Mouse (Mus musculus) intestine, embryonic 15.5 days (tissue): ENCODE data around the gene Zdhhc17. TPM values are rescaled to one million over a fixed set of nuclear protein-coding genes. Genes with fewer than 3 reads are reported as not detected.

Source experiments
- ATAC-seq: fragments of 200-750 bp; cut with Nextera tagmentation; 2 replicates; pipeline ENCODE4 v1.8.0; 2017; ENCODE audit warnings: moderate TSS enrichment, moderate library complexity
- H3K27ac ChIP-seq: fragments of 300-500 bp; sonication (generic); 2 replicates; pipeline ENCODE4 v1.5.1; 2015; ENCODE audit warnings: mild to moderate bottlenecking, inconsistent platforms
- H3K27me3 ChIP-seq: fragments of 300-500 bp; sonication (generic); replicated peaks from 2 replicates; pipeline ENCODE4 v1.6.1; 2015; ENCODE audit warnings: inconsistent platforms
- H3K36me3 ChIP-seq: fragments of 300-500 bp; sonication (generic); 2 replicates; pipeline ENCODE4 v1.6.1; 2015; ENCODE audit warnings: inconsistent platforms
- H3K4me1 ChIP-seq: fragments of 300-500 bp; sonication (generic); replicated peaks from 2 replicates; pipeline ENCODE4 v1.6.1; 2015; ENCODE audit warnings: inconsistent platforms
- H3K4me2 ChIP-seq: fragments of 300-500 bp; sonication (generic); replicated peaks from 2 replicates; pipeline ENCODE4 v1.6.1; 2015; ENCODE audit warnings: mild to moderate bottlenecking, inconsistent platforms
- H3K4me3 ChIP-seq: fragments of 300-500 bp; sonication (generic); replicated peaks from 2 replicates; pipeline ENCODE4 v1.5.1; 2015; ENCODE audit warnings: inconsistent platforms
- H3K9ac ChIP-seq: fragments of 300-500 bp; sonication (generic); 2 replicates; pipeline ENCODE4 v1.6.1; 2015; ENCODE audit warnings: inconsistent platforms
- H3K9me3 ChIP-seq: fragments of 300-500 bp; sonication (generic); 2 replicates; pipeline ENCODE4 v1.6.1; 2016; ENCODE audit warnings: inconsistent platforms
- WGBS: fragments of 180-500 bp; shearing (Covaris S2); methylation state at CpG from one replicate; pipeline ENCODE4 v1.1.7; 2015; 5-methylcytosine and 5-hydroxymethylcytosine counted together
- polyA plus RNA-seq: library from polyadenylated mRNA; unstranded; fragments of >200 nt; fragmentation: Nextera tagmentation; extraction: Ambion mirVana; gene quantifications from 2 replicates; pipeline ENCODE4 v1.2.1, GENCODE M21; 2015

Zdhhc17 gene
- 16.7 and 19.3 TPM in 2 replicates for polyA plus RNA-seq

DNA sequence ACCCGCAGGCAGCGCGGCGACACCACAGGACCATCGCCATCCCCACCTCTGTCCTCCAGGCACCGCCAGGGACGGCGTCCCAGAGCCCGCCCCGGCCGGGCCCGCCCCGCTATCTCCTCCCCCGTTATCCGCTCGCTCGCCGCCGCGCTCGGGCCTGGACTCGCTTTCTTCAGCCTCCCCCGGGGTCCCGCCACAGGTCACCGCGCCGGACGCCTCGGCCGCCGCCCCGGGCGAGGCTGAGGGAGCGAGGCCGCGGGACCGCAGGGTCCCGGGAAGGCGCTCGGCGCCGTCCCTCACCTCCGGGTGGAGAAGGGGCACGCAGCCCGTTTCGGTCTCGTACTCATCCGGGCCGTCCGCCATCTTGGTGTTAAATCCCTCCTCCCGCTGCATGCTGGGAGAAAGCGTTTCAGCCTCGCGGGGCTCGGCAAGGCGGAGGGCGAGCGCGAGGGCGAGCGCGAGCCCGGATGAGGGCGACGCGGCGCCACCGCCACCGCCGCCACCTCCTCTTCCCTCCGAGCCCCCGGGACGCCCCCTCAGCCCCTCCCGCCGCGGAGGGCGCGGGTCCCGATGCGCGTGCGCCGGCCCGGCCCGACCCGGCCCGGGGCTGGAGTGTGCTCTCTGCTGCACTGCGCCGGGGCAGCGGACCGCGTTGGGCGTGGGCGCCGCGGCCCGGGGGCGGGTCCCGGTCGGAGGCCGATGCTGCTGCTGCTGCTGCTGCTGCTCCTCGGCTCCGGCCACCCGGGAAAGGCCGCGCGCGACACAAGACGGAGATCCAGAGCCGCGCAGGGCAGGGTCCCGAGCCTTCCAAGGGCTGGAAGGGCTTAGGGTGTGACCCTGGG, at the start of gene Zdhhc17:
Gene Zdhhc17 (minus strand): TSS at position 500 of the 839 bp plus-strand sequence.
- no peaks in the 10 kb centered on the region for H3K27me3 ChIP-seq
- H3K36me3 ChIP-seq: no peaks in the 10 kb centered on the region
- peak; percentile 94 for ATAC-seq
- peak within 1 kb of the TSS; percentile 92 for H3K4me2 ChIP-seq
- WGBS: under 1% methylated on average over 108 of the region's 112 CpGs
- H3K27ac ChIP-seq: peak within 1 kb of the TSS; percentile 98
- no peaks in the 10 kb centered on the region for H3K9me3 ChIP-seq
- peak within 1 kb of the TSS; percentile 91 for H3K4me3 ChIP-seq
- H3K9ac ChIP-seq: peak within 1 kb of the TSS; percentile 93
- H3K4me1 ChIP-seq: no peaks in the 10 kb centered on the region

DNA sequence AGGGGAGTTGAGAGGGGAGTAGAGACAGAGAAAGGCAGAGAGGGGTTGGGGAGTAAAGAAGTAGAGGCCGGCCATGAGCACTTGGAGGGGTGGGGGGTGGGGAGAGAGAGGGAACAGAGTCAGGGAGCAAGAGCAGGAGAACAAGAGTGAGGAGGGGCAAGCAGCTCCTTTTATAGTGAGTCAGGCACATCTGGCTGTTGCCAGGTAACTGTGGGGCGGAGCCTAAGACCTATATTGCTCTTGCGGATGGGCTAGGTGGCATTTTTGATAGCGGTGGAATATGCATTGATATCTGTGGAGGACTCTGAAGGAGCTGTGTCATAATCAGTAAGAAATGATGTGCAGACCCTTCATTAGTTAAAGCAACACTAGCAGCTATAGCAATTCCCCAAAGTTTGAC, 45.8 kb upstream of the Zdhhc17 start:
- Histone ChIP-seq H3K4me3 (no peak overlapping the region), H3K27ac (no peak overlapping the region), H3K4me2 (no peak overlapping the region), H3K9ac (no peak overlapping the region), H3K9me3 (no peaks in the 10 kb centered on the region), H3K27me3 (no peaks in the 10 kb centered on the region), H3K4me1 (no peaks in the 10 kb centered on the region), H3K36me3 (no peaks in the 10 kb centered on the region)
- WGBS: 47% methylated on average over 4 of the region's 4 CpGs
- ATAC-seq: no peak

DNA sequence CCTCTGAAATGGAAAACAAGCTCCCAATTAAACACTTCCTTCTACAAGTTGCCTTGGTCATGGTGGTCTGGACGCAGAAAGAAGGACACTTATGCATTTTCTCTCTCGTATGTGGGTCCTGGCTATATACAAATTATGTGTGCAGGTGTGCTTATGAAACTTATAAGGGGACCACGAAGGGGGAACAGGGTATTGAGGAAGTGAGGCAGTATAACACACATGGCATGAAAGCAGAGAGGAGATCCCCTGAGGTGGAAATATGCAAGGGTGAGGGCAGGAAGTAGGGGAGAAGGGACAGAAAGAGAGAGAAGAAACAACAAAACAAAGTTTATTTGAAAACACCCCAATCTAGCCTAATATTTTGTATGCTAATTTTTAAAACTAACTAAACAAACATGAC, 41.7 kb upstream of the Zdhhc17 start:
- H3K9ac ChIP-seq: no peak overlapping the region
- H3K4me3 ChIP-seq: no peak overlapping the region
- no peaks in the 10 kb centered on the region for H3K9me3 ChIP-seq
- no peaks in the 10 kb centered on the region for H3K36me3 ChIP-seq
- H3K27me3 ChIP-seq: no peaks in the 10 kb centered on the region
- WGBS: 83% methylated on average over 3 of the region's 3 CpGs
- H3K4me2 ChIP-seq: no peak overlapping the region
- ATAC-seq: no peak
- H3K4me1 ChIP-seq: no peaks in the 10 kb centered on the region
- H3K27ac ChIP-seq: no peak overlapping the region

DNA sequence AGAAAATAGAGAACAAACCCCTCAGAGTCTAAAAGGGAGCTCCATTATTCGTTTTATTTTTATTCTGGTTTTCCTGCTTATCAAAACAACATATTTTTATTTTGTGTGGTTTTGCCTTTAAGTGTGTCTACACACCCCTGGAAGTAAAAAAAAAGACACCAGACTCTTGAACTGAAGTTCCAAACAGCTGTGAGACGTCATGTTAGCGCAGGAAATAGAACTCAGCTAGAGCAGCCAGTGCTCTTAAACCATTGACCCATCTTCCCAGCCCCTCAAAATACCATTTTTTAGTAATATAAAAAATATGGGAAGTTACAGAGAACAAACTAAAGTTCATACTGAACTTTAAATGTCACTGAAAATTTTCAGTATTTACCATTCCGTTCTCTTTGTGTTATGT, 40.6 kb upstream of the Zdhhc17 start:
- no peaks in the 10 kb centered on the region for H3K9me3 ChIP-seq
- 51% methylated on average over 4 of the region's 4 CpGs for WGBS
- no peaks in the 10 kb centered on the region for H3K27me3 ChIP-seq
- no peak overlapping the region for H3K27ac ChIP-seq
- no peaks in the 10 kb centered on the region for H3K4me1 ChIP-seq
- no peak for ATAC-seq
- no peaks in the 10 kb centered on the region for H3K36me3 ChIP-seq
- no peak overlapping the region for H3K4me2 ChIP-seq
- no peak overlapping the region for H3K9ac ChIP-seq
- H3K4me3 ChIP-seq: no peak overlapping the region

DNA sequence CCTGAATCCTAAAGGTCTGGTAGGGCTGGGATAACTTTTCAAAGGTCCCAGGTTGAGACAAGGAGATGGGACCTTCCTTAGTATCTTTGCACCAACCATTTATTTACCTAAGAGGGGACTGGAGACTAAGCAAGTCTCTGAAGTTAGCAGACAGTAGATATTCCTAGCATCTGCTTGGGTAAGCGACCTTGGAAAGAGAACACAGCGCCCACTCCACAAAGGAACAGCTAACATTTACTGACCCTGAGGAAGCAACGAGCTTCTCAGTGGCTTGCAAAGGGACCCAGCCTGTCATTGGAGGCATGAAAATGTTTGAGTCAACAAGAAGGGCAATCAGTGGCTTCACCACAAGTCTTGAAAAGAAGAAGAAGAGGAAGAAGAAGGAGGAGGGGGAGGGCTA, 40.1 kb upstream of the Zdhhc17 start:
- H3K9me3 ChIP-seq: no peaks in the 10 kb centered on the region
- WGBS: 72% methylated on average over 3 of the region's 3 CpGs

DNA sequence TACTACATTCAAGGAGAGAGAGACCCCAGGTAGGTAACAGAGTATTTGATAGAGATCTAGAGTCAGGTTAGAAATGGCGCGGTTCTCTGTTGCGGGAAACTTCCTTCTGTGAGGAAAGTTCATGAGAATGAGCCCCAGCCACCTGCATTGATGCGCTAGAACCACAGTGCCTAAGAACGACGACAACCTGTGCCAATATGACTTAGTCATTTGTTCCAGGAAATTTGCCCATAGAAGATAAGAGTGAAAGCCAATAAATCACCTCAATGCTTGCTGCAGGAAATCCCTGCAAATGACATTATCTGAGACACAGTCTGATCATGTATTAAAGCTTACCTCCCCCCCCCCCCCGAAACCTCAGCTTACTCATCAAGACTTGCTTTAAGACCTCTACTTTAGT, 38.0 kb upstream of the Zdhhc17 start:
- WGBS: 68% methylated on average over 7 of the region's 7 CpGs
- no peaks in the 10 kb centered on the region for H3K27me3 ChIP-seq
- no peaks in the 10 kb centered on the region for H3K36me3 ChIP-seq
- H3K4me2 ChIP-seq: no peak overlapping the region
- no peaks in the 10 kb centered on the region for H3K9me3 ChIP-seq
- ATAC-seq: peak; percentile 49
- H3K4me1 ChIP-seq: no peaks in the 10 kb centered on the region
- H3K9ac ChIP-seq: no peak overlapping the region
- no peak overlapping the region for H3K27ac ChIP-seq
- no peak overlapping the region for H3K4me3 ChIP-seq

More for the DNA sequence above, 40.1 kb upstream of the Zdhhc17 start:
- H3K4me3 ChIP-seq: no peak overlapping the region
- no peaks in the 10 kb centered on the region for H3K4me1 ChIP-seq
- ATAC-seq: no peak
- no peaks in the 10 kb centered on the region for H3K36me3 ChIP-seq
- H3K27ac ChIP-seq: no peak overlapping the region
- no peak overlapping the region for H3K4me2 ChIP-seq
- H3K27me3 ChIP-seq: no peaks in the 10 kb centered on the region
- no peak overlapping the region for H3K9ac ChIP-seq

DNA sequence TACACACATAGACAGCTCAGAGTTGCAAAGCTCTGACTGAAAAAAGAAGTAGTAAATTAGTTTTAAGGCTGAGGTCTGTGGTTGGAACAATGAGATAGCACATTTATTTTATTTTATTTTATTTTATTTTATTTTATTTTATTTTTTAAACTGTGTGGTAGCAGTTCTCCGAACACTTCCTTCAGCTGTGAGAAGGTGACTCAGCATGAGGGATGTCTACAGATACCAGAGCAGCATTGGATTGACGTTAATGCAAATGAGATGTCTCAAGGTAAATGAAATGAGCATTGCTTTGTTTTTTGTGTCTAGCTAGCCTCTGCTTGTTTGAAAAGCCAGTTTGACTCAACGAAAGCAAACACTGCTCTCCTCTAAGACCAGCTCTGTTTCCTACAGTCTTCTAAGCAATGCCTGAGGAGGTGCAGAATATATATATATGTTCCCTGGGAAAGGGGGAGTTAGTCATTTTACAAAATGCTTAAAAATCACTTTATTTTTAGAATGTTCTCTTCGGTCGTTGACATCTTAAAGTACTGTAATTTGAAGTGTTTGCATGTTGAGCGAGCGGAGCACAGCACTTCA, 30.2 kb upstream of the Zdhhc17 start:
- H3K9ac ChIP-seq: no peak overlapping the region
- no peak overlapping the region for H3K4me3 ChIP-seq
- H3K27ac ChIP-seq: no peak overlapping the region
- no peak for ATAC-seq
- H3K9me3 ChIP-seq: no peaks in the 10 kb centered on the region
- H3K36me3 ChIP-seq: no peaks in the 10 kb centered on the region
- no peaks in the 10 kb centered on the region for H3K4me1 ChIP-seq
- H3K27me3 ChIP-seq: no peaks in the 10 kb centered on the region
- no peak overlapping the region for H3K4me2 ChIP-seq
- WGBS: 59% methylated on average over 7 of the region's 7 CpGs

DNA sequence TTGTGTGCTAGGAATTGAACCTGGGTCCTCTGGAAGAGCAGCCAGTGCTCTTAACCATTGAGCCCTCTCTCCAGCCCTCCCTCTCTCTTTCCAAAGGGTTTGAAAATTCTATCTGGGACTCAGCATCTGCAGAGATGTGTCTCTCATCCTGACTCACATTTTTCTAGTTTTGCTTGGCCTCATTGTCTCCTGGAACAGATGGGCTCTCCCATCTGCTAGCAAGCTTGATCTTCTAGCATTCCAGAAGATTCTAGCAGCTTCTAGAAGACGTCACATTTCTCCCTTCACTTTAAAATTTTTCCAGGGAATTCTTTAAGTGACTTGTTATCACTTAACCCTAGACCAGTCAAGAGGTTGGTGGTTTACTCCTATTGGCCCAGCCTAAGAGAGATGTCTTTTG, 26.9 kb upstream of the Zdhhc17 start:
- Histone ChIP-seq H3K36me3 (no peaks in the 10 kb centered on the region), H3K4me2 (no peak overlapping the region), H3K9ac (no peak overlapping the region), H3K9me3 (no peaks in the 10 kb centered on the region), H3K4me3 (no peak overlapping the region), H3K27me3 (no peaks in the 10 kb centered on the region), H3K4me1 (no peaks in the 10 kb centered on the region), H3K27ac (no peak overlapping the region)
- WGBS: 77% methylated on average over 1 of the region's 1 CpGs
- ATAC-seq: no peak

DNA sequence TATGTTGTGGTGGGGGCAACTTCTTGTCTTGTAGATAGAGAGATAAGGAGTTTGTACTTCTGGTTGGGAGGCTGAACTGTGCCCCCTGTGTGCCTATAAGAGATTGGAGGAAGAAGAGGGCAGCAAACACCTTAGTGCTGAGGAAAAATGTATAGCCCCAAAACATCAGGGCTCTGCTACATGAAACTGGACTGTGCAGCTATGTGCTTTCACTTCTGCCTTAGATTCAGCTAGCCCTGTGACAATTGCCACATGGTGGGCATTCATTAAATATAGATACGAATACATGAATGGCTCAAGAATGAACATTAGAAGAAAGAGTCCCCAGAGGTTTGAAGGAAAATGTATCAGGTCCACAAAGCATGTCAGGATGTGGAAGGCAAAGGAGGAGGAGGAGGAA, 25.2 kb upstream of the Zdhhc17 start:
- no peak for ATAC-seq
- Histone ChIP-seq H3K9ac (no peak overlapping the region), H3K4me1 (no peaks in the 10 kb centered on the region), H3K4me3 (no peak overlapping the region), H3K36me3 (no peaks in the 10 kb centered on the region), H3K27me3 (no peaks in the 10 kb centered on the region), H3K27ac (no peak overlapping the region), H3K4me2 (no peak overlapping the region), H3K9me3 (no peaks in the 10 kb centered on the region)
- 88% methylated on average over 1 of the region's 1 CpGs for WGBS

DNA sequence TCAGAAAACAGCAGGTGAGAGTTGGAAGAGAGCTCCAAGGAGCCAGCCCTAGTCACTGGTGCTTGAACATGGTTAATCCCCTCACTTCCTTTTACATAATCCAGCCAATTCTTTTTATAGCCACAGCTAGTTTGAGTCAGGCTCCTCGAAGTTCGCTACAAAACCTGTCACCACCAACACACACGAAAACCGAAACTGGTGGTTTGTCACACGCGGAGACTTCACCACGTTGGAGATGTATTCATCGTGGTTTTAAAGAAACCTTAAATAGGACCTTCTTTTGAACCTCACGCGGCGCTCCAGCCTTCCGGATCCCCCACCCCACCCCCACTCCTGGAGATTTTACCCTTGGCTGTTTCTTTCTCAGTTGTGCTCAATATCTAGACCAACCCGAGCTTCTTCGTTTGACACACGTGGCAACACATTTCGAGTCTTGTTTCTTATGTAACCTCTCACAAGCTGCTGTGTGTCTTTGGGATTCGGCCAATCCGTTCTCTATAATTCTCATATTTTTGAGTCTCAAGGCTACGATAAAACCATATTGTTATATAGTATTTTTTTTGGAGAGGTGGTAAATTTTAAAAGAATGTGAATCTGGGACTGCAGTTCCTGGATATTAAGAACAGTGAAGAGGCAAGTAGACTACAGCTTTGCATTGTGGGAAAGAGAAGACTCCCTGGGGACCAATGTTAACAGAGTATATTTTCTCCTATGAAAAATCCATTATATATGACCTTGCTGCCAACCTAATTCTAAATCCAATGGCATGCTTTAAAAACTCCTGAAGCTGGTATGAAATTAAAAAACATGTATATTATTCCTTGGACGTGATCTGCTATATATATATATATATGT, 21.8 kb upstream of the Zdhhc17 start:
- WGBS: 42% methylated on average over 20 of the region's 20 CpGs
- Histone ChIP-seq H3K27ac (no peak overlapping the region), H3K4me2 (peak overlapping the region; percentile 49), H3K4me1 (no peaks in the 10 kb centered on the region), H3K27me3 (no peaks in the 10 kb centered on the region), H3K9ac (no peak overlapping the region), H3K9me3 (no peaks in the 10 kb centered on the region), H3K36me3 (no peaks in the 10 kb centered on the region), H3K4me3 (peak overlapping the region; percentile 13; the same call in 1 of the 2 replicates)
- ATAC-seq: no peak

DNA sequence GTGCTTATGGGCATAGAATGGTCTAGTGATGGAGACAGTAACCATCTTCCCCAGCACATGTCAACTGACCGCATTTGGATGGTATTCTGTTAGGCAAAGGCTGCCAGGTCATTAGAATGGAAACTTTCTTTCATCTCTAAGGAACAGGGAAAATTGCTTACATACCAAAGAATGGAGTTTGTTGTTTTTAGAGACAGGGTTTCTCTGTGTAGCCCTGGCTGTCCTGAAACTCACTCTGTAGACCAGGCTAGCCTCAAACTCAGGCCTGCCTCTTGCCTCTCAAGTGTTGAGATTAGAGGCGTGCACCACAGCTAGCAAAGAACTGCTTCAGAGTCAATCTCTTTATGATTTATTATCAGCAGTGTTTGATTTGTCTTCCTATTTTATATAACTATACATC, 20.9 kb upstream of the Zdhhc17 start:
- no peaks in the 10 kb centered on the region for H3K9me3 ChIP-seq
- no peak for ATAC-seq
- H3K9ac ChIP-seq: no peak overlapping the region
- no peaks in the 10 kb centered on the region for H3K4me1 ChIP-seq
- no peaks in the 10 kb centered on the region for H3K27me3 ChIP-seq
- no peak overlapping the region for H3K4me2 ChIP-seq
- 66% methylated on average over 2 of the region's 2 CpGs for WGBS
- H3K36me3 ChIP-seq: no peaks in the 10 kb centered on the region
- H3K4me3 ChIP-seq: no peak overlapping the region
- no peak overlapping the region for H3K27ac ChIP-seq

DNA sequence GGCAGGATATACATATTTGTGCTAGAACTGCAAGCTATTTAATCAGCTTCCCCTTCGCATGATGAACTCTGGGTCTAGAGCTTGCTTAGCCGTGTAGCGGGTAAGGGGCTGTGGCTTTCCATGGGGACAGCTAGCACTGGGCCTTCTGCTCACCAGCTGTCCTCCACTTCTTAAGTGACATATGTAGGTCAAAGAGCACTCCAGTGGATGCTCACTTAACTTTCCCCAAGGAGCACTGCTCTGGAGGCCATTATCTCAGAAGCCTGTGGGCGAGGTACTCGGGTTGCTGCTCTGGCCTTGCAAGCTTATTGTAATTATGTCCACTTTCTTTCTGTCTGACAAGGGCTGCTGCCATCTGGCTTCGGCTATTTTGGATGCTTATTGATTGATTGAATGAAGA, 16.2 kb upstream of the Zdhhc17 start:
- no peak overlapping the region for H3K27ac ChIP-seq
- WGBS: 79% methylated on average over 6 of the region's 6 CpGs
- no peaks in the 10 kb centered on the region for H3K4me1 ChIP-seq
- H3K27me3 ChIP-seq: no peaks in the 10 kb centered on the region
- H3K9ac ChIP-seq: no peak overlapping the region
- H3K9me3 ChIP-seq: no peaks in the 10 kb centered on the region
- no peaks in the 10 kb centered on the region for H3K36me3 ChIP-seq
- no peak overlapping the region for H3K4me3 ChIP-seq
- no peak for ATAC-seq
- no peak overlapping the region for H3K4me2 ChIP-seq
